Mouse (Mus musculus): ENCODE measurements around the gene Cnn2. TPM values are rescaled to one million over a fixed set of nuclear protein-coding genes. Genes with fewer than 3 reads are reported as not detected.

The Cnn2 gene
- polyA plus RNA-seq, 1 experiment from 2014 or later, result 43.7 TPM

GRCm38 (mm10) chr10:79985334-79986231, 2.8 kb upstream of the Cnn2 start:
- Histone ChIP-seq H3K36me3 (peaks cover 4% of the 10 kb centered on the region; the same call in 1 of the 2 replicates), H3K4me1 (replicated peaks) (peaks cover 59% of the 10 kb centered on the region), H3K27ac (peak overlapping the region; percentile 90), H3K9ac (peak overlapping the region; percentile 80), H3K27me3 (peaks cover 39% of the 10 kb centered on the region), H3K4me2 (peak overlapping the region; percentile 96), H3K9me3 (no peaks in the 10 kb centered on the region), H3K4me3 (peak overlapping the region; percentile 76)
- WGBS, result 5% methylated on average over 35 of the region's 35 CpGs
- ATAC-seq (ENCODE audit: low FRiP score), result peak; percentile 5; the same call in 1 of the 2 replicates

GRCm38 (mm10) chr10:79986232-79986878, 2.0 kb upstream of the Cnn2 start:
- Histone ChIP-seq H3K9ac (peak overlapping the region; percentile 80), H3K36me3 (peaks cover under 1% of the 10 kb centered on the region), H3K4me2 (peak overlapping the region; percentile 96), H3K4me3 (peak overlapping the region; percentile 76), H3K4me1 (replicated peaks) (peaks cover 52% of the 10 kb centered on the region), H3K27ac (peak overlapping the region; percentile 90), H3K9me3 (0 out of 2 replicates have a peak, but pooled peaks cover 5% of the 10 kb centered on the region), H3K27me3 (peaks cover 47% of the 10 kb centered on the region)
- ATAC-seq (ENCODE audit: low FRiP score), result no peak
- WGBS, result 48% methylated on average over 6 of the region's 6 CpGs

- Histone ChIP-seq H3K36me3 (peaks cover 2% of the 10 kb centered on the region; the same call in 1 of the 2 replicates), H3K27me3 (peaks cover 50% of the 10 kb centered on the region), H3K27ac (peak overlapping the region; percentile 90; the same call in 1 of the 2 replicates), H3K4me1 (replicated peaks) (peaks cover 46% of the 10 kb centered on the region), H3K9ac (no peak overlapping the region; the same call in 1 of the 2 replicates), H3K4me2 (peak overlapping the region; percentile 25), H3K4me3 (peak overlapping the region; percentile 76), H3K9me3 (0 out of 2 replicates have a peak, but pooled peaks cover 9% of the 10 kb centered on the region)
- 3% methylated on average over 11 of the region's 11 CpGs for WGBS
- ATAC-seq (ENCODE audit: low FRiP score), result no peak
These were observed 1.4 kb upstream of the Cnn2 start for GRCm38 (mm10) chr10:79986963-79987362.

GRCm38 (mm10) chr10:79987771-79988505, 446 bp upstream of the Cnn2 start:
- Histone ChIP-seq H3K36me3 (peaks cover 2% of the 10 kb centered on the region; the same call in 1 of the 2 replicates), H3K27me3 (peaks cover 50% of the 10 kb centered on the region), H3K4me1 (replicated peaks) (peaks cover 37% of the 10 kb centered on the region), H3K9me3 (0 out of 2 replicates have a peak, but pooled peaks cover 9% of the 10 kb centered on the region), H3K4me3 (peak overlapping the region; percentile 44), H3K4me2 (peak overlapping the region; percentile 54), H3K27ac (peak overlapping the region; percentile 6; the same call in 1 of the 2 replicates), H3K9ac (peak overlapping the region; percentile 67)
- no peak for ATAC-seq (ENCODE audit: low FRiP score)
- 12% methylated on average over 27 of the region's 27 CpGs for WGBS

GRCm38 (mm10) chr10:79989272-79989786, 945 bp downstream of the Cnn2 start:
- WGBS, result 35% methylated on average over 8 of the region's 8 CpGs
- H3K4me2 ChIP-seq, result peak overlapping the region; percentile 54
- H3K36me3 ChIP-seq, result peaks cover 2% of the 10 kb centered on the region; the same call in 1 of the 2 replicates
- H3K9ac ChIP-seq, result peak overlapping the region; percentile 67; the same call in 1 of the 2 replicates
- peaks cover 50% of the 10 kb centered on the region for H3K27me3 ChIP-seq
- H3K27ac ChIP-seq, result no peak overlapping the region
- H3K4me1 ChIP-seq (replicated peaks), result peaks cover 30% of the 10 kb centered on the region
- 0 out of 2 replicates have a peak, but pooled peaks cover 9% of the 10 kb centered on the region for H3K9me3 ChIP-seq
- no peak for ATAC-seq (ENCODE audit: low FRiP score)
- H3K4me3 ChIP-seq, result peak overlapping the region; percentile 44

- H3K27ac ChIP-seq, result no peak overlapping the region
- H3K4me3 ChIP-seq, result peak overlapping the region; percentile 44
- peaks cover 2% of the 10 kb centered on the region; the same call in 1 of the 2 replicates for H3K36me3 ChIP-seq
These were observed 1.5 kb downstream of the Cnn2 start for GRCm38 (mm10) chr10:79989870-79990269.

GRCm38 (mm10) chr10:79991099-79991498, 2.7 kb downstream of the Cnn2 start:
- Histone ChIP-seq H3K4me2 (no peak overlapping the region), H3K9me3 (0 out of 2 replicates have a peak, but pooled peaks cover 9% of the 10 kb centered on the region), H3K36me3 (peaks cover 2% of the 10 kb centered on the region; the same call in 1 of the 2 replicates), H3K27me3 (peaks cover 50% of the 10 kb centered on the region), H3K9ac (no peak overlapping the region), H3K27ac (no peak overlapping the region), H3K4me3 (no peak overlapping the region), H3K4me1 (replicated peaks) (peaks cover 29% of the 10 kb centered on the region)
- no peak for ATAC-seq (ENCODE audit: low FRiP score)
- WGBS, result 52% methylated on average over 12 of the region's 12 CpGs

More at GRCm38 (mm10) chr10:79989870-79990269, 1.5 kb downstream of the Cnn2 start:
- Histone ChIP-seq H3K27me3 (peaks cover 50% of the 10 kb centered on the region), H3K9ac (0 out of 2 replicates have a peak overlapping the region, but pooled peaks have one; percentile 40), H3K9me3 (0 out of 2 replicates have a peak, but pooled peaks cover 9% of the 10 kb centered on the region), H3K4me2 (peak overlapping the region; percentile 54), H3K4me1 (replicated peaks) (peaks cover 30% of the 10 kb centered on the region)
- ATAC-seq (ENCODE audit: low FRiP score), result no peak
- WGBS, result 14% methylated on average over 15 of the region's 15 CpGs

GRCm38 (mm10) chr10:79991548-79991947, 3.2 kb downstream of the Cnn2 start:
- WGBS, result 87% methylated on average over 6 of the region's 6 CpGs
- no peak overlapping the region for H3K4me3 ChIP-seq
- H3K9ac ChIP-seq, result no peak overlapping the region
- H3K27me3 ChIP-seq, result peaks cover 50% of the 10 kb centered on the region
- no peak overlapping the region for H3K27ac ChIP-seq
- H3K9me3 ChIP-seq, result 0 out of 2 replicates have a peak, but pooled peaks cover 9% of the 10 kb centered on the region
- ATAC-seq (ENCODE audit: low FRiP score), result no peak
- H3K36me3 ChIP-seq, result peaks cover 2% of the 10 kb centered on the region; the same call in 1 of the 2 replicates
- H3K4me2 ChIP-seq, result no peak overlapping the region
- peaks cover 25% of the 10 kb centered on the region for H3K4me1 ChIP-seq (replicated peaks)

- Histone ChIP-seq H3K9me3 (0 out of 2 replicates have a peak, but pooled peaks cover 9% of the 10 kb centered on the region), H3K4me2 (no peak overlapping the region), H3K36me3 (peaks cover 2% of the 10 kb centered on the region; the same call in 1 of the 2 replicates), H3K4me3 (no peak overlapping the region), H3K4me1 (replicated peaks) (peaks cover 25% of the 10 kb centered on the region), H3K27ac (no peak overlapping the region), H3K27me3 (peaks cover 40% of the 10 kb centered on the region), H3K9ac (no peak overlapping the region)
- ATAC-seq (ENCODE audit: low FRiP score), result no peak
- WGBS, result 89% methylated on average over 16 of the region's 16 CpGs
These were observed 6.2 kb downstream of the Cnn2 start for GRCm38 (mm10) chr10:79994397-79995115.

- Histone ChIP-seq H3K4me2 (no peak overlapping the region), H3K27ac (no peak overlapping the region), H3K27me3 (peaks cover 40% of the 10 kb centered on the region), H3K36me3 (peaks cover 2% of the 10 kb centered on the region; the same call in 1 of the 2 replicates), H3K9me3 (0 out of 2 replicates have a peak, but pooled peaks cover 9% of the 10 kb centered on the region), H3K9ac (no peak overlapping the region), H3K4me3 (no peak overlapping the region), H3K4me1 (replicated peaks) (peaks cover 25% of the 10 kb centered on the region)
- 88% methylated on average over 1 of the region's 1 CpGs for WGBS
- ATAC-seq (ENCODE audit: low FRiP score), result no peak; the same call in 1 of the 2 replicates
These were observed 7.3 kb downstream of the Cnn2 start for GRCm38 (mm10) chr10:79995636-79996035.
